In genomic region chr19:7164238-7164637, GRCm38 (mm10) we compare ENCODE assay signal across 9 mouse cellular contexts. TPM values are rescaled to one million over a fixed set of nuclear protein-coding genes. Genes with fewer than 3 reads are reported as not detected.
A peak's percentile ranks its signal among the peaks of the same experiment; 100 is the strongest.
DNase-seq lines count a peak whose midpoint lies in the region; ATAC-seq lines count a peak whose summit lies in the region.
"Had no signal": no experiment of that assay in that cellular context is flagged by ENCODE, and none has a peak within 500 bp of the region (broad histone marks: within the 10 kb centered on the region; RNA-seq: fewer than 3 reads in every experiment).

No protein-coding gene starts in this region.

- no peak for DNase-seq in heart, postnatal 4 days
- DNase-seq in cerebellum, adult 9-11 months: peak; percentile 76
- no peak for DNase-seq in hindbrain, embryonic 11.5 days (ENCODE audit: low spot score)
- peak; percentile 16 for DNase-seq in naive thymus-derived CD4-positive, alpha-beta T cell, adult 2 months (ENCODE audit: low read depth)
- no peak for DNase-seq in lung, postnatal 14 days
- DNase-seq in adrenal gland, adult 18-20 months (ENCODE audit: low spot score in 2 of 2): no peak

- peak overlapping the region; percentile 78; the same call in 1 of the 2 replicates for H3K9ac ChIP-seq in heart, embryonic 12.5 days
- no peak overlapping the region for H3K9ac ChIP-seq in hindbrain, embryonic 11.5 days (ENCODE audit: low read depth, low read length)

- H3K4me1 ChIP-seq in heart, embryonic 12.5 days (replicated peaks): peaks cover 37% of the 10 kb centered on the region
- peaks cover 16% of the 10 kb centered on the region for H3K4me1 ChIP-seq in hindbrain, embryonic 11.5 days (replicated peaks; ENCODE audit: control insufficient read depth, insufficient read depth, low read length)

- peaks cover 87% of the 10 kb centered on the region for H3K27me3 ChIP-seq in heart, embryonic 12.5 days (replicated peaks)
- peaks cover 49% of the 10 kb centered on the region for H3K27me3 ChIP-seq in hindbrain, embryonic 11.5 days (ENCODE audit: control insufficient read depth, insufficient read depth, low read length)

- no peak overlapping the region for H3K27ac ChIP-seq in heart, embryonic 12.5 days (ENCODE audit: poor library complexity, severe bottlenecking)
- no peak overlapping the region for H3K27ac ChIP-seq in hindbrain, embryonic 11.5 days (ENCODE audit: low read depth, low read length)

- no peak for ATAC-seq in heart, embryonic 12.5 days (ENCODE audit: insufficient number of reproducible peaks, low FRiP score)
- ATAC-seq in hindbrain, embryonic 11.5 days (ENCODE audit: low FRiP score): no peak
- no peak for ATAC-seq in megakaryocyte, adult 5-6 weeks (ENCODE audit: poor library complexity, severe bottlenecking)

- WGBS in heart, embryonic 12.5 days: 12% methylated on average over 6 of the region's 6 CpGs
- WGBS in hindbrain, embryonic 11.5 days: 8% methylated on average over 6 of the region's 6 CpGs

- no peaks in the 10 kb centered on the region for H3K9me3 ChIP-seq in heart, embryonic 12.5 days (replicated peaks)
- no peaks in the 10 kb centered on the region for H3K9me3 ChIP-seq in hindbrain, embryonic 11.5 days (ENCODE audit: control insufficient read depth, low read length)

- peak overlapping the region; percentile 66; the same call in 1 of the 2 replicates for H3K4me3 ChIP-seq in heart, embryonic 12.5 days
- peak overlapping the region; percentile 65; the same call in 1 of the 2 replicates for H3K4me3 ChIP-seq in hindbrain, embryonic 11.5 days (ENCODE audit: low read depth, low read length)
- H3K4me3 ChIP-seq: erythroblast, embryonic 14.5 days had no signal

- peak overlapping the region; percentile 97 for H3K4me2 ChIP-seq in heart, embryonic 12.5 days
- peak overlapping the region; percentile 92 for H3K4me2 ChIP-seq in hindbrain, embryonic 11.5 days (replicated peaks; ENCODE audit: low read depth, low read length)

- H3K36me3 ChIP-seq in heart, embryonic 12.5 days: no peaks in the 10 kb centered on the region
- no peaks in the 10 kb centered on the region for H3K36me3 ChIP-seq in hindbrain, embryonic 11.5 days (ENCODE audit: control insufficient read depth, insufficient read depth, low read length)

RNA-seq across cellular contexts. Expression of gene Otub1, which starts 41.9 kb away (rescaled TPM):
- 151 and 154 TPM in 2 replicates for polyA plus RNA-seq in heart, embryonic 12.5 days (2016; fragmentation: Nextera tagmentation; extraction: Ambion mirVana)
- total RNA-seq in heart, postnatal 4 days (2021): 100 to 1,000 TPM; 111 to 112 TPM
- 246 and 250 TPM in 2 replicates for polyA plus RNA-seq in hindbrain, embryonic 11.5 days (2014; fragmentation: Nextera tagmentation; extraction: Ambion mirVana)
- 33.6 and 40.7 TPM in 2 replicates for total RNA-seq in megakaryocyte, adult 5-6 weeks (2015)
- total RNA-seq in megakaryocyte, adult 5-6 weeks (2017): 76.2 and 81.8 TPM in 2 replicates
- 100 to 1,000 TPM in 1 of 2 experiments, 10 to 100 TPM in 1; 96.7 to 125 TPM for total RNA-seq in adrenal gland, adult 18-20 months (2021)

RNA-seq across cellular contexts. Expression of gene Cox8a, which starts 53.2 kb away (rescaled TPM):
- 2,134 and 2,138 TPM in 2 replicates for polyA plus RNA-seq in heart, embryonic 12.5 days (2016; fragmentation: Nextera tagmentation; extraction: Ambion mirVana)
- total RNA-seq in heart, postnatal 4 days (2021): 100 to 1,000 TPM; 836 to 917 TPM
- polyA plus RNA-seq in hindbrain, embryonic 11.5 days (2014; fragmentation: Nextera tagmentation; extraction: Ambion mirVana): 762 and 780 TPM in 2 replicates
- 493 and 496 TPM in 2 replicates for total RNA-seq in megakaryocyte, adult 5-6 weeks (2015)
- total RNA-seq in megakaryocyte, adult 5-6 weeks (2017): 661 and 699 TPM in 2 replicates
- 1,000 to 10,000 TPM; 1,005 to 1,597 TPM for total RNA-seq in adrenal gland, adult 18-20 months (2021)

RNA-seq across cellular contexts. Expression of gene Flrt1, which starts 58.7 kb away (rescaled TPM):
- polyA plus RNA-seq in heart, embryonic 12.5 days (2016; fragmentation: Nextera tagmentation; extraction: Ambion mirVana): 0.81 and 0.87 TPM in 2 replicates
- 1 to 10 TPM; 1.8 to 2.1 TPM for total RNA-seq in heart, postnatal 4 days (2021)
- polyA plus RNA-seq in hindbrain, embryonic 11.5 days (2014; fragmentation: Nextera tagmentation; extraction: Ambion mirVana): 4.6 and 5.6 TPM in 2 replicates
- total RNA-seq in megakaryocyte, adult 5-6 weeks (2015): not detected in 2 replicates
- total RNA-seq in megakaryocyte, adult 5-6 weeks (2017): not detected in 2 replicates
- total RNA-seq in adrenal gland, adult 18-20 months (2021): 1 to 10 TPM; 2.1 to 9.3 TPM
- polyA plus RNA-seq: erythroblast, embryonic 14.5 days had no signal

Comparison
In these comparisons a context has a peak if more than half of its experiments do, and no peak if none do; other contexts are left out.
1. DNase-seq: peak in cerebellum, adult 9-11 months (single experiment) and naive thymus-derived CD4-positive, alpha-beta T cell, adult 2 months (single experiment); none in heart, postnatal 4 days (single experiment), hindbrain, embryonic 11.5 days (single experiment), lung, postnatal 14 days (single experiment) and adrenal gland, adult 18-20 months (0 of 2).